Mouse (Mus musculus): ENCODE results near the gene Samd4b.
"Not testable (repeated sequence)": the region's sequence is repeated elsewhere in the genome, so short reads cannot be mapped to it uniquely, and the experiment has no call there.

Gene Samd4b

GRCm38 (mm10) chr7:28398000-28398399 lies 199.9 kb downstream of the Samd4b start:
- DNase-seq (ENCODE audit: low spot score), result peak; percentile 59

GRCm38 (mm10) chr7:28395425-28395824 lies 202.5 kb downstream of the Samd4b start:
- no peak for DNase-seq (ENCODE audit: low spot score)

- DNase-seq (ENCODE audit: low spot score), result peak; percentile 59
Measured at GRCm38 (mm10) chr7:28393272-28393951, 204.5 kb downstream of the Samd4b start.

GRCm38 (mm10) chr7:28392429-28393271 lies 205.3 kb downstream of the Samd4b start, which contains the start of the genes Med29 and Paf1:
Gene Med29 (minus strand): TSS chr7:28392708.
Gene Paf1 (plus strand): TSS chr7:28392951.
- DNase-seq (ENCODE audit: low spot score), result peak; percentile 98

- no peak for DNase-seq (ENCODE audit: low spot score)
Measured at GRCm38 (mm10) chr7:28390331-28390730, 207.6 kb downstream of the Samd4b start.

- DNase-seq (ENCODE audit: low spot score), result not testable (repeated sequence)
Measured at GRCm38 (mm10) chr7:28387384-28387783, 210.6 kb downstream of the Samd4b start.

- DNase-seq (ENCODE audit: low spot score), result not testable (repeated sequence)
Measured at GRCm38 (mm10) chr7:28386877-28387276, 211.1 kb downstream of the Samd4b start.

GRCm38 (mm10) chr7:28386462-28386861 lies 211.5 kb downstream of the Samd4b start:
- peak; percentile 84 for DNase-seq (ENCODE audit: low spot score)

- no peak for DNase-seq (ENCODE audit: low spot score)
Measured at GRCm38 (mm10) chr7:28386007-28386406, 211.9 kb downstream of the Samd4b start.

- no peak for DNase-seq (ENCODE audit: low spot score)
Measured at GRCm38 (mm10) chr7:28385196-28385595, 212.7 kb downstream of the Samd4b start.

- no peak for DNase-seq (ENCODE audit: low spot score)
Measured at GRCm38 (mm10) chr7:28384162-28384561, 213.8 kb downstream of the Samd4b start.

- no peak for DNase-seq (ENCODE audit: low spot score)
Measured at GRCm38 (mm10) chr7:28383606-28384005, 214.3 kb downstream of the Samd4b start.

GRCm38 (mm10) chr7:28382981-28383396 lies 215.0 kb downstream of the Samd4b start:
- DNase-seq (ENCODE audit: low spot score), result peak; percentile 87

GRCm38 (mm10) chr7:28382347-28382951 lies 215.5 kb downstream of the Samd4b start:
- peak; percentile 34 for DNase-seq (ENCODE audit: low spot score)

- peak; percentile 77 for DNase-seq (ENCODE audit: low spot score)
Measured at GRCm38 (mm10) chr7:28381938-28382337, 216.0 kb downstream of the Samd4b start.

- DNase-seq (ENCODE audit: low spot score), result peak; percentile 90
Measured at GRCm38 (mm10) chr7:28381017-28381790, 216.7 kb downstream of the Samd4b start.

GRCm38 (mm10) chr7:28380237-28381016 lies 217.5 kb downstream of the Samd4b start, which contains the start of gene Zfp36:
Gene Zfp36 (minus strand): TSS chr7:28380253.
- DNase-seq (ENCODE audit: low spot score), result no peak

- peak; percentile 88 for DNase-seq (ENCODE audit: low spot score)
Measured at GRCm38 (mm10) chr7:28378769-28379651, 218.9 kb downstream of the Samd4b start.

GRCm38 (mm10) chr7:28378066-28378690 lies 219.8 kb downstream of the Samd4b start:
- DNase-seq (ENCODE audit: low spot score), result no peak
